Mouse (Mus musculus): ENCODE measurements around the gene Lfng.

Gene Lfng

DNA sequence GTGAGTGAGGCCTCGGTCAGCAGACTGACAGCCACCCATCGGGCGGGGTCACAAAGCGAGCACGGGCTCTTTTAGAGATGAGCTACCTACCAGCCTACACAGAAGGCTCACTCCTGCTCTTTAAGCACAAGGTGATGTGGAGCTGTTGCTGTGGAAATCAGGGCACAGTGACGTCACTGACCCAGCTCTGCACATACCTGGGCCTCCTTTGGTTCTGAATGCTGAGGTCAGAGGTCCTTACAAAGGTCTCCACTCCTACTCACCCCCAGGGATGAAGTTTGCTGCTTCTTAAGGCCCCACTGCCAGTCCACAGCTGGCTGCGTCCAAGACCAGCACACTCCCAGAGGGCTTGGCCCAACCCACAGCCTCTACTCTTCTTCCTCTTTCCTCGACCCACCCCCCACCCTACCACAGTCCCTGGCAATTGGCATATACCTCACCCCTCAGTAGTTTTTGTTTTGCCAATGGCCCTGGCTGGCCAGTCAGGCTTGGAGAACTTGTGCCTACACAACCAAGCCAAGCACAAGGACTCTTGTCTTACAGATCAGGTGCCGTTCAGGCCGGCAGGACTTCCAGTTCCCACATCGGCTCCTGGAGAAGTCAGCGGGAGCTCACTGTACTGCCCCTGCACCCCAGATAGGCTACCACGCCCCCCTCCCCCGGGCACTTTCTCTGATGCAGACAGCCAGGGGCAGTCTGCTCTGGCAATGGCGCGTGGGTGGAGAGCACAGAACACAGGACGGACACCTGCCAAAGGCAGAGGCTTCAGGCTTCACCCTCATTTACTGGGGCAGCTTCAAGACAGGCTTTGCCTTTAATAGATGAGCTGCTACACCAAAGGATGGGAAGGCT, 55.8 kb downstream of the Lfng start:
- peak; percentile 40 for DNase-seq (ENCODE audit: low read depth)

DNA sequence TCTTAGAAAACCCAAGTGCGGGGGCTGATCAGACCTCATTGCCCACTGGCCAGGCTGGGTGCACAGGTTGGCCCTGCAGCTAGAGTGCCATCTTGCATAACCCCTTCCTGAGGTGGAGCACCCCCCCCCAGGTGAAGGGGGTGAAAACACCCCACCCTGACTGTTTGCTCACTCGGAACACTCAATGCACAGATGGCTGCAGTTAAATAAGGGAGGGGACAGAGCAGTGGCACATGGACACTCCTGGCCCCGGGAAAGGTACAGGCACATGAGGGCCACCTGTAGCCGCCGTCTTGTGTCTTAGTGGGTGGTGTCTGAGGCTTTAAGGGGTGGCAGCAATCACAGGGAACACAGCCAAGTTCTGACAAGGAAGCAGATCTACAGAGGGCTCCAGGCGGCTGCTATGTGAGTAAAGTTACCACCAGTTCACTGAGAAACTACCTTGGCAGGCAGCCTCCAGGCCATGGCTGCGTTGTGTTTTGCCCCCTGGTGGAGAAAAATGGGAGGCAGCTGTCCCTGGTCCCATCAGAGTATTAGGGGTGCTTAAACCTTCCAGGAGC, 56.6 kb downstream of the Lfng start:
- peak; percentile 79 for DNase-seq (ENCODE audit: low read depth)
